Mouse (Mus musculus) liver, embryonic 12.5 days (tissue): ENCODE results near the gene Aldh1b1. TPM values are rescaled to one million over a fixed set of nuclear protein-coding genes. Genes with fewer than 3 reads are reported as not detected.

Experiments used
- ATAC-seq: fragments of 200-750 bp; cut with Nextera tagmentation; 2 replicates; pipeline ENCODE4 v1.8.0; 2017; ENCODE audit warnings: moderate number of reproducible peaks, mild to moderate bottlenecking, moderate library complexity
- H3K27ac ChIP-seq: fragments of 300-500 bp; sonication (generic); 2 replicates; pipeline ENCODE4 v1.5.1; 2016; ENCODE audit warnings: mild to moderate bottlenecking
- H3K27me3 ChIP-seq: fragments of 300-500 bp; sonication (generic); replicated peaks from 2 replicates; pipeline ENCODE4 v1.6.1; 2016; ENCODE audit warnings: mild to moderate bottlenecking, moderate library complexity
- H3K36me3 ChIP-seq: fragments of 300-500 bp; sonication (generic); 2 replicates; pipeline ENCODE4 v1.6.1; 2016; ENCODE audit warnings: mild to moderate bottlenecking, moderate library complexity
- H3K4me1 ChIP-seq: fragments of 300-500 bp; sonication (generic); 2 replicates; pipeline ENCODE4 v1.6.1; 2016
- H3K4me2 ChIP-seq: fragments of 300-500 bp; sonication (generic); 2 replicates; pipeline ENCODE4 v1.6.1; 2016; ENCODE audit warnings: mild to moderate bottlenecking, moderate library complexity
- H3K4me3 ChIP-seq: fragments of 300-500 bp; sonication (generic); 2 replicates; pipeline ENCODE4 v1.5.1; 2016; ENCODE audit warnings: mild to moderate bottlenecking, moderate library complexity
- H3K9ac ChIP-seq: fragments of 300-500 bp; sonication (generic); 2 replicates; pipeline ENCODE4 v1.6.1; 2016; ENCODE audit warnings: mild to moderate bottlenecking, moderate library complexity
- H3K9me3 ChIP-seq: fragments of 300-500 bp; sonication (generic); replicated peaks from 2 replicates; pipeline ENCODE4 v1.6.1; 2016; ENCODE audit warnings: mild to moderate bottlenecking, moderate library complexity
- WGBS: fragments of 180-500 bp; shearing (Covaris S2); methylation state at CpG from one replicate; pipeline ENCODE4 v1.1.7; 2016; ENCODE audit not compliant: insufficient replicate concordance; 5-methylcytosine and 5-hydroxymethylcytosine counted together
- polyA plus RNA-seq: library from polyadenylated mRNA; unstranded; fragments of >200 nt; fragmentation: Nextera tagmentation; extraction: Ambion mirVana; gene quantifications from 2 replicates; pipeline ENCODE4 v1.2.1, GENCODE M21; 2016

Aldh1b1 gene
- 29.0 and 30.8 TPM in 2 replicates for polyA plus RNA-seq

DNA sequence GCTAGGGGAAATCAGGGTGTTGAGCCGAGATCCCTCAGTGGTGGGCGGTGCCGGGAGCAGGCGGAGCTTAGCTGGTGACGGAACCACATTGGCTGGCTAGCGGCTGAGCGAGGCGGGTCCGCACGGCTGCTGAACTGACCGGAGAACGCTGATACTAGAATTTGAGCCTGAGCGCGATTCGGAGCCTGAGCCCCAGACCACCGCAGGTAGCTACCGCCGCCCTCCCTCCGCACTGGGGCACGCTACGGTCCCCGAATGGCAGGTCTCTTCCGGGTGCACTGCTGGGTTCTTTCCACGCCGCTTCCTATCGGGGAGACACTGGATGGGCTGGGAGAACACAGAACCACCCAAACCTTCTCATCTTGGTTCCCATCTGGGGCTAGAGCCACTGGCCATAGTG, at the start of gene Aldh1b1:
Gene Aldh1b1 (plus strand): TSS at position 59 of the 400 bp plus-strand sequence.
- H3K9ac ChIP-seq: peak within 1 kb of the TSS; percentile 55; the same call in 1 of the 2 replicates
- WGBS: 2% methylated on average over 26 of the region's 26 CpGs
- no peak within 1 kb of the TSS; the same call in 1 of the 2 replicates for H3K27ac ChIP-seq
- peaks cover 10% of the 10 kb centered on the region; the same call in 1 of the 2 replicates for H3K36me3 ChIP-seq
- peak within 1 kb of the TSS; percentile 72 for H3K4me2 ChIP-seq
- ATAC-seq: peak; percentile 75
- H3K27me3 ChIP-seq: peaks cover 47% of the 10 kb centered on the region
- H3K4me1 ChIP-seq: peaks cover 20% of the 10 kb centered on the region; the same call in 1 of the 2 replicates
- peak within 1 kb of the TSS; percentile 50 for H3K4me3 ChIP-seq
- H3K9me3 ChIP-seq: no peaks in the 10 kb centered on the region

DNA sequence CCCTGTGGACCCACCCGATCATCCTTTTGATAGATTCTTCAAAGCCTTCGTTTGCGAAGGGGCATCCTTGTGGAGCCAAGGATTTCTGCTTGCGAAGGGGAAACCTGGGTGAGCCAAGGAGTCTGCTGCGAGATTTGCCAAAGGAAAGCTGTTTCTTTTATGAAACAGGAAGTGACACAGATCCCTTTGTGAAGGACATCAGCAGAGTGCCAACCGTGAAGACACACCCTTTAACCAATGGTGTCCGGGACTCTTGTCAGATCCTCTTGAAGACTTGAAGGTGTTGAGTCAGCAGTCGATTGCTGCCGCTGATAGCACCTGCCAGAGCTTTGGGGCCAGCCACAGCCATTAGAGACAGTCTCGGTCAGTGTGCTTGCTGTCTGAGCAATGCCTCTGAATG, 49.4 kb upstream of the Aldh1b1 start:
- Histone ChIP-seq H3K4me1 (peaks cover 28% of the 10 kb centered on the region), H3K4me3 (no peak overlapping the region), H3K36me3 (no peaks in the 10 kb centered on the region), H3K9me3 (no peaks in the 10 kb centered on the region), H3K4me2 (no peak overlapping the region), H3K27me3 (0 out of 2 replicates have a peak, but pooled peaks cover 5% of the 10 kb centered on the region), H3K27ac (no peak overlapping the region), H3K9ac (no peak overlapping the region)
- no peak for ATAC-seq
- WGBS: 52% methylated on average over 10 of the region's 10 CpGs

DNA sequence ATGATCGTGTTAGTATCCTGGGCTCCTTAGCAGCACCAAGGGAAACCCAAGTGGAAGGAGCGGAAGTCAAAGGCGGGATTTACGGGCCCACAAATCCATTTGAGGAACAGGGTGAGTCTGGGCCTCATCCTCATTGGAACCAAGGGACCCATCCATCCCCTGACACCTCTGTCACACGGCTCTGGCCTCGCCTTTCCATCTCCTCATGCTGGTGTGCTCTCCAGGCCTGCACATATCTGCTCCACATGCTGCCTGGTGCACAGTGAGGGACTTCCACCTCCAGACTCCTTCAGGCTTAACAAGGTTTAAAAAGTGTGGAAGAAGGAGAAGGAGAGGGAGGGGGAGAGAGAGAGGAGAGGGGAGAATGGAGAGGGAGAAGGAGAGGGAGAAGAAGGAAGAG, 48.3 kb upstream of the Aldh1b1 start:
- no peak for ATAC-seq
- H3K27me3 ChIP-seq: peaks cover 10% of the 10 kb centered on the region; the same call in 1 of the 2 replicates
- H3K4me1 ChIP-seq: peaks cover 18% of the 10 kb centered on the region
- no peak overlapping the region for H3K9ac ChIP-seq
- H3K36me3 ChIP-seq: no peaks in the 10 kb centered on the region
- no peak overlapping the region for H3K27ac ChIP-seq
- H3K4me2 ChIP-seq: no peak overlapping the region
- H3K9me3 ChIP-seq: no peaks in the 10 kb centered on the region
- H3K4me3 ChIP-seq: no peak overlapping the region
- 69% methylated on average over 6 of the region's 6 CpGs for WGBS

DNA sequence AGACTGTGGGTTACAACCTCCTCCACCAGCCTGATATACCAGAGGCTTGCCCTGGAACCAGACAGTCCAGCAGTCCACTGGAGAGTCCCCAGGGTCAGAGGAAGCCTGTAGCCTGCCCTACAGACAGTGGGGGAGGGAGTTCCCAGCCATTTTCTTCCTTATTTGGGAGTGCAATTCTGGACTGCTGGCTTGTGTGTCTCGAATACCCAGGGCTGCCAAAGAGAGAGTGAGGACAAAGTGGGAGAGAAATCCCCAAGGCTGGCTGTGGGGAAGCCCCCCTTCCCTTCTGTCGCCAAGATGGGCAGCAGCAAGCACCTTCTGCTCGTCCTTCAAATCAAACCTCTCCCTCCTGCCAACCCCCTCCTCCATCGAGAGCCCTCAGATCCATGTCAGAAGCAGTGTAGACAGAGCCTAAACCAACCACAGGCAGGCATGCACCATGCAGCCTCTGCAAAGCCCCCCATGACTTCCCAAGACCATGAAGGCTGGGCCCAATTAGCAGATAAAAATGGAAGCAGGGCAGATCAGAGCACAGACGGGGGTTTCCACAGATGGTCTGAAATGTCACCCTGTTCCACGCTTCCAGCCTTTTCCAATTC, 45.5 kb upstream of the Aldh1b1 start:
- ATAC-seq: 0 out of 2 replicates have a peak, but pooled peaks have one; percentile 27
- Histone ChIP-seq H3K4me2 (no peak overlapping the region), H3K27me3 (peaks cover 17% of the 10 kb centered on the region; the same call in 1 of the 2 replicates), H3K4me3 (no peak overlapping the region), H3K4me1 (0 out of 2 replicates have a peak, but pooled peaks cover 5% of the 10 kb centered on the region), H3K9me3 (no peaks in the 10 kb centered on the region), H3K27ac (no peak overlapping the region), H3K36me3 (no peaks in the 10 kb centered on the region), H3K9ac (no peak overlapping the region)
- 36% methylated on average over 6 of the region's 6 CpGs for WGBS

DNA sequence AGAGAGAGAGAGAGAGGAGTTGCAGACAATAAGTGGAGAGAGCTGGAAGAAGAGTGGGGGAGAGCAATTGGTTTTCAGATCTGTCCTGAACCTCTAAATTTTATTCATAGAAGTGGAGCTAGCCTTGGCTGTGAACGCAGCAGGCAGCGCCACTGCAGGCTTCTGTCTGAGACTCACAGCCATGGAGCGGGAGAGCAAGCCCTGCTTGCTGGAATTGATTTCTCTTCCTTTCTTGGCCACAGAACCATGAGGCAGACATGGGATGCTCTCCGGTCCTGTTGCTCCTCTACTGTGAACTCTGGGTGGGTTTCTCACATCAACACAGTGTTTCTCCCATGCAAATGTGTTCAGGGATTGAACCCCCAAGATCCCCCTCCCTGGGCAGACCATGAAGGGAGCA, 44.7 kb upstream of the Aldh1b1 start:
- Histone ChIP-seq H3K4me3 (no peak overlapping the region), H3K9ac (no peak overlapping the region), H3K4me2 (no peak overlapping the region), H3K4me1 (0 out of 2 replicates have a peak, but pooled peaks cover 5% of the 10 kb centered on the region), H3K27me3 (peaks cover 17% of the 10 kb centered on the region; the same call in 1 of the 2 replicates), H3K27ac (no peak overlapping the region), H3K36me3 (no peaks in the 10 kb centered on the region), H3K9me3 (no peaks in the 10 kb centered on the region)
- ATAC-seq: no peak
- WGBS: 73% methylated on average over 4 of the region's 4 CpGs

DNA sequence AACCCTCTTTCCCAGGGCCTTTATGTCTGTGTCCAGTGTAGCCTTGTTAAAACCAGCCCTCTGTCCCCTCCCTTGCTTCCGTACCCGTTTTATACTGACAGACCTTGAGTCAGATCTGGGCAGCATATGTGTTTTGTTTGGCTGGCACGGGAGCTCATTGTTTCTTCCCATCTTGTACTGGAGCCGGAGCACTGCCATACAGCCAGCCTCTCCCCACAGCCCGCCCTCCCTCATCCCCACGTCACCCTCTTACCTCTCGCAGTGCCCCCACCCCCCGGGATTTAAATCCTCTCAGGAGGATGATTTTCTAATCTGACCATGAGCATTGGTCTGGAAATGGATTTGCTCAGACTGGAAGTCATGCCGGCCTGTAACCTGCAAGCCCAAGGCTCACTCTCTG, 43.7 kb upstream of the Aldh1b1 start:
- no peaks in the 10 kb centered on the region for H3K9me3 ChIP-seq

DNA sequence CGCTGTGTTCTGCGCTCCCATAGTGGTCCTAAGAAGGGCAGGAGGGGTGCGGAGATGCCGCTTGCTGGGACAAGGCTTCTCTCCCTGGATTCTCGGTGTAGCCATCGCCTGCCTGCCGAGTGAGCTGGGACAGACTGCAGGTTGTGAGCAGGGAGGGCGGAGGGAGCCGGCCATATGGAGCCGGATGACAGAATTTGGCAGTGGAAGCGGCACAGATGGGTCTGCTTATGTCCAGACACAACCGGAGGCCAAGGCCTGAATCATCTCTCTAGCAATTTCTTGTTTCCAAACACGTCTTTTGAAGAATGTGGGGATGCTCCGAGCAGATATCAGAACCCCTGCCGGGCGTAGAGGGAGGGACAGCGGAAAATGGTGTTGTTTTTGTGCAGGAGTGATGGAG, 42.9 kb upstream of the Aldh1b1 start:
- Histone ChIP-seq H3K27ac (no peak overlapping the region), H3K36me3 (no peaks in the 10 kb centered on the region), H3K4me3 (no peak overlapping the region), H3K9ac (no peak overlapping the region), H3K9me3 (no peaks in the 10 kb centered on the region), H3K4me1 (0 out of 2 replicates have a peak, but pooled peaks cover 5% of the 10 kb centered on the region), H3K27me3 (peaks cover 17% of the 10 kb centered on the region; the same call in 1 of the 2 replicates), H3K4me2 (no peak overlapping the region)
- WGBS: 58% methylated on average over 17 of the region's 17 CpGs
- no peak for ATAC-seq

More for the DNA sequence above, 43.7 kb upstream of the Aldh1b1 start:
- H3K36me3 ChIP-seq: no peaks in the 10 kb centered on the region
- 74% methylated on average over 9 of the region's 9 CpGs for whole genome bisulfite sequencing
- no peak overlapping the region for H3K4me3 ChIP-seq
- no peak for ATAC-seq
- no peak overlapping the region for H3K9ac ChIP-seq
- no peak overlapping the region for H3K4me2 ChIP-seq
- peaks cover 17% of the 10 kb centered on the region; the same call in 1 of the 2 replicates for H3K27me3 ChIP-seq
- 0 out of 2 replicates have a peak, but pooled peaks cover 5% of the 10 kb centered on the region for H3K4me1 ChIP-seq
- no peak overlapping the region for H3K27ac ChIP-seq

DNA sequence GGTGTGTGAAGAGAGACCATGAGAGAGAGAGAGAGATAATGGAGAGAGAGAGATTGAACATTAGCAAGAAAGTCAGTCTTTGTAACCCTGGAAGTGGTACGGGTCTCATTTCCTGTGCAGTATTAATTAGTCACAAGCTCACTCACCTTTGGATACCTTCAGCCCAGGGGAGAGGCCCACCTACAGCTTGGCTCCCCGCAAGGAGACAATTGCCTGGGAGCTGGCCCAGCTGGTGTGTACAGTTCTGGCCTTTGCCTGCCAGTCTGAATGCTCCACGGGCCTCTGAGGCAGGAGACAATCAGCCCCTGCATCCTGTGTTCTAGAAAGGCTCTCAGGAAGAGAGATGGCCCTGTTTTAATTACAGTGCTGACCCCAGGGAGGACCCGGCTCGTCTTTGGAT, 40.9 kb upstream of the Aldh1b1 start:
- Histone ChIP-seq H3K36me3 (no peaks in the 10 kb centered on the region), H3K4me1 (0 out of 2 replicates have a peak, but pooled peaks cover 5% of the 10 kb centered on the region), H3K4me3 (no peak overlapping the region), H3K27me3 (peaks cover 27% of the 10 kb centered on the region), H3K9ac (no peak overlapping the region), H3K27ac (no peak overlapping the region), H3K9me3 (no peaks in the 10 kb centered on the region), H3K4me2 (no peak overlapping the region)
- no peak for ATAC-seq
- WGBS: 54% methylated on average over 5 of the region's 5 CpGs

DNA sequence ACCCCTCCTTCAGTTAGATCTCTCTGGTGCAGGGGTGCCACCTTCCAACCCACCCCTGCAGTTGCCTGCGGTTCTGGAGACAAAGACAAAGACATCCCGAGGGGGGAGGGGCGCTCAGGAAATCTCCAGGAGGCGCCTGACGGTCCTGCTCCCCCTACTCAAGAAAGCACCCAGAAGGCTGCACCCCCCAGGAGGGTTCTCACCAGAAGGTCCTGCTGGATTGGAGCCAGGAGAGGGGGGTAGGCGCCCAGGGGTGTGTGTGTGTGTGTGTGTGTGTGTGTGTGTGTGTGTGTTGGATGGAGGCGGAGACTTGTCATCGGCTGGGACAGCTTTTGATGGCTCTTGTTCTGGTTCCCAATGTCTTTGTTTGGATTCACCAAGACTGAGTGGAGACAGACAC, 39.4 kb upstream of the Aldh1b1 start:
- H3K9ac ChIP-seq: no peak overlapping the region
- peaks cover 37% of the 10 kb centered on the region for H3K27me3 ChIP-seq
- no peak overlapping the region for H3K4me3 ChIP-seq
- H3K4me1 ChIP-seq: peaks cover 15% of the 10 kb centered on the region
- H3K27ac ChIP-seq: no peak overlapping the region
- H3K36me3 ChIP-seq: no peaks in the 10 kb centered on the region
- WGBS: 40% methylated on average over 8 of the region's 8 CpGs
- no peaks in the 10 kb centered on the region for H3K9me3 ChIP-seq
- H3K4me2 ChIP-seq: no peak overlapping the region
- no peak for ATAC-seq

DNA sequence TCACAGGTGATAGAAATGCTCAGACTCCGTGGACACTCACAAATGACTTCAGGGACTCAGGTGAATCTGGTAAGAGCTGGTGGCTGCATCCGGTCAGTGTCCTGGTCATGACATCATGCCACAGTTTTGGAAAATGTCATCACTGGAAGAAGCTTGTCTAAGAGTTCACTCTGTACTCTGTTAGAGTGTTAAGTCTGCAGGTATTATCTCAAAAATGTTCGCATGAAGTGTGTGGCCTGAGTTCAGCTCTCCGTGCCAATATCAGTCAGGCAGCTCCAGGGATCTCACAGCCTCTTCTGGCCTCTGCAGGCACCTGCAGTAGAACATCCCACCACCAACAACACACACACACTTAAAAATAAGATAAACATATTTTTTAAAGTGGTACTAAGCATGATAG, 36.2 kb upstream of the Aldh1b1 start:
- H3K4me1 ChIP-seq: peaks cover 45% of the 10 kb centered on the region
- H3K4me2 ChIP-seq: no peak overlapping the region
- H3K4me3 ChIP-seq: no peak overlapping the region
- ATAC-seq: no peak
- H3K27ac ChIP-seq: no peak overlapping the region
- peaks cover 57% of the 10 kb centered on the region for H3K27me3 ChIP-seq
- no peaks in the 10 kb centered on the region for H3K9me3 ChIP-seq
- no peaks in the 10 kb centered on the region for H3K36me3 ChIP-seq
- H3K9ac ChIP-seq: no peak overlapping the region
- 58% methylated on average over 4 of the region's 4 CpGs for WGBS

DNA sequence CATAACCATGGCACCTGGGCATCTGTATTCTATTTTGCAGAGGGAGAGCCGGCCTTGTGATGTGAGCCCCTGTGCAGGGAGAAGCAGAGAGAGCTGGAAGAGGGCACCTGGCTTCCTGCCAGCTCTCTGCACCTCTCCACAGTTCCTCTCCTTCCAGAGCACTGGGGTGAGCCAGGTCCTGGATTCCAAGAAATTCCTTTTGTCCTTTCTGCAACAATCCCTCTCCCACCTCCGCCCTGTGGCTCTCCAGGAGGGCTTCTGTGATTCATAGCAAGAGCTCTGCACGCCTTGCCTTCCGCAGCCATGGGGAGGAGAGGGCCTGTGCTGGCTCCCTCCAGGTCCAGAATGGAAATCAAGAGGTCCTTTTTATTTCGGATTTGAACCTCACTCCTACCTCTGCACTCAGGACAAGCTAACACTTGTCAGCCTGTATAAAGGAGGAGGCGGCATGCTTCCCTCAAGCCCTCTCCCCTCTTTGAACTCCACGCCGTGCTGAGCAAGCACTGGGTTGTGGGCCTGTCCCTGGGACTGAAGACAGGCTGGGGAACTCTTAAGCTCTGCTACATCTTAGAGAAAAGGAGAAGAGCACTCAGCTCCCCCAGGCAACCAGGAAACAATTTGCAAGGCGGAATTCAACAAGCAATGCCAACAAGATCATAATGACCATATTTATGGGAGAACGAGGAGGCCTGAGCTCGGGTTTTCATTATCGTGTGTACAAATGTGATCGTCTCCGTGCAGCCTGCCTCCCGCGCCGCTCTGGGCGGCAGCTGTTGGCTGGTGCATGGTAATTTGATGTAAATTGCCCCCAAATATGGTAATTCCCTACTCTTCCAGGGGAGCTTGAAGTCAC, 35.3 kb upstream of the Aldh1b1 start:
- H3K4me2 ChIP-seq: peak overlapping the region; percentile 63
- peaks cover 66% of the 10 kb centered on the region for H3K27me3 ChIP-seq
- H3K36me3 ChIP-seq: no peaks in the 10 kb centered on the region
- H3K9me3 ChIP-seq: no peaks in the 10 kb centered on the region
- no peak; the same call in 1 of the 2 replicates for ATAC-seq
- peaks cover 55% of the 10 kb centered on the region for H3K4me1 ChIP-seq
- peak overlapping the region; percentile 45 for H3K4me3 ChIP-seq
- WGBS: 18% methylated on average over 18 of the region's 18 CpGs
- peak overlapping the region; percentile 23 for H3K9ac ChIP-seq
- H3K27ac ChIP-seq: no peak overlapping the region

DNA sequence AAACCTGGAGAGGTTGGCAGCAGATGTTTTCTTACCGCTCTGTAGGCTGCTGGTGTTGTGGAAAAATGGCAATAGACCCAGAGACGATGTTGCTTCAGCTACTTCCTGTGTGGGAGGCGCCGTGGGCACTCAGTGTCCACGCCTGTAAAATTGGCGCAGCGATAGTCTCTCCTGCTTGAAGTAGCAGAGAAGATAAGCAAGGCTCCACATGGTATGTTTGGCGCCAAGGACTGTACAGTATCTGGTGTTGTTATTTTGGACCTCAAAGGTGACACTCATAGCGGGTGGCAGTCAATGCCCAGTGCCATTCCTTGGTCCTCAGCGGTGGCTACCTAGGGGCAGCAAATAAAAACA, 34.7 kb upstream of the Aldh1b1 start:
- H3K4me3 ChIP-seq: peak overlapping the region; percentile 45
- no peaks in the 10 kb centered on the region for H3K9me3 ChIP-seq
- WGBS: 6% methylated on average over 10 of the region's 10 CpGs
- H3K27ac ChIP-seq: no peak overlapping the region
- peak; percentile 67 for ATAC-seq
- peak overlapping the region; percentile 23 for H3K9ac ChIP-seq
- H3K36me3 ChIP-seq: no peaks in the 10 kb centered on the region
- peak overlapping the region; percentile 63 for H3K4me2 ChIP-seq
- peaks cover 58% of the 10 kb centered on the region for H3K4me1 ChIP-seq
- peaks cover 72% of the 10 kb centered on the region for H3K27me3 ChIP-seq
